Mouse (Mus musculus) hindbrain, embryonic 15.5 days (tissue): Measurements from ENCODE around the gene Uchl4. TPM values are rescaled to one million over a fixed set of nuclear protein-coding genes. Genes with fewer than 3 reads are reported as not detected.

Source experiments
- ATAC-seq: fragments of 200-750 bp; cut with Nextera tagmentation; 2 replicates; pipeline ENCODE4 v1.8.0; 2017; ENCODE audit warnings: low read depth, moderate number of reproducible peaks, moderate TSS enrichment; ENCODE audit not compliant: low FRiP score
- H3K27ac ChIP-seq: fragments of 300-500 bp; sonication (generic); replicated peaks from 2 replicates; pipeline ENCODE4 v1.5.1; 2015; ENCODE audit warnings: mild to moderate bottlenecking, inconsistent platforms
- H3K27me3 ChIP-seq: fragments of 300-500 bp; sonication (generic); 2 replicates; pipeline ENCODE4 v1.6.1; 2015; ENCODE audit warnings: control low read depth, inconsistent platforms
- H3K36me3 ChIP-seq: fragments of 300-500 bp; sonication (generic); 2 replicates; pipeline ENCODE4 v1.6.1; 2015; ENCODE audit warnings: control low read depth, inconsistent platforms
- H3K4me1 ChIP-seq: fragments of 300-500 bp; sonication (generic); replicated peaks from 2 replicates; pipeline ENCODE4 v1.6.1; 2015; ENCODE audit warnings: control low read depth, inconsistent platforms
- H3K4me2 ChIP-seq: fragments of 300-500 bp; sonication (generic); 2 replicates; pipeline ENCODE4 v1.6.1; 2015; ENCODE audit warnings: moderate library complexity, mild to moderate bottlenecking, inconsistent platforms
- H3K4me3 ChIP-seq: fragments of 300-500 bp; sonication (generic); 2 replicates; pipeline ENCODE4 v1.5.1; 2015; ENCODE audit warnings: mild to moderate bottlenecking, inconsistent platforms
- H3K9ac ChIP-seq: fragments of 300-500 bp; sonication (generic); 2 replicates; pipeline ENCODE4 v1.6.1; 2015; ENCODE audit warnings: inconsistent platforms
- H3K9me3 ChIP-seq: fragments of 300-500 bp; sonication (generic); 2 replicates; pipeline ENCODE4 v1.6.1; 2016; ENCODE audit warnings: control low read depth, inconsistent platforms
- WGBS: fragments of 180-500 bp; shearing (Covaris S2); methylation state at CpG from one replicate; pipeline ENCODE4 v1.1.7; 2015; 5-methylcytosine and 5-hydroxymethylcytosine counted together
- polyA plus RNA-seq: library from polyadenylated mRNA; unstranded; fragments of >200 nt; fragmentation: Nextera tagmentation; extraction: Ambion mirVana; gene quantifications from 2 replicates; pipeline ENCODE4 v1.2.1, GENCODE M21; 2015

The Uchl4 gene
- polyA plus RNA-seq, 1 experiment from 2014 or later: 3.2 TPM

DNA sequence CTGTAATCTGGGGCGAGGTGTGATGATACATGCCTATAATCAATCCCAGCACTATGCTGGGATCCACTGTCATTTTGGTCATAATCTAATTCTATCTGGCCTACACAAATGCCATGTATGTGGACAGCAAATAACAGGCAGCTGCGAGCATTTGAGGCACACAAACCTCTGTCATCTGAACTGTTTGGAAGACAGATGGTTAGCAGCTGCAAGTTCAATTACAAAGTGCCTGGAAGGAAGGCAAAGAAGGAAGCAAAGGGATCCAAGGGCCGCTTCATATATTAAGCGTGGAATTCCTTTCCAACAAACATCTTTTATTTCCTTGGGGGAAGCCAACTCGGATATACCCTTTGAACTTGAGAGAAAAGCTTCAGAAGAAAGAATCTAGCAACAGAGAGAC lies 1.3 kb upstream of the Uchl4 start:
- ATAC-seq: no peak; the same call in 1 of the 2 replicates
- WGBS: 38% methylated on average over 5 of the region's 5 CpGs
- Histone ChIP-seq H3K4me1 (peaks cover 23% of the 10 kb centered on the region), H3K4me3 (no peak overlapping the region), H3K27ac (no peak overlapping the region), H3K4me2 (no peak overlapping the region), H3K9me3 (no peaks in the 10 kb centered on the region), H3K36me3 (no peaks in the 10 kb centered on the region), H3K27me3 (no peaks in the 10 kb centered on the region), H3K9ac (no peak overlapping the region)

DNA sequence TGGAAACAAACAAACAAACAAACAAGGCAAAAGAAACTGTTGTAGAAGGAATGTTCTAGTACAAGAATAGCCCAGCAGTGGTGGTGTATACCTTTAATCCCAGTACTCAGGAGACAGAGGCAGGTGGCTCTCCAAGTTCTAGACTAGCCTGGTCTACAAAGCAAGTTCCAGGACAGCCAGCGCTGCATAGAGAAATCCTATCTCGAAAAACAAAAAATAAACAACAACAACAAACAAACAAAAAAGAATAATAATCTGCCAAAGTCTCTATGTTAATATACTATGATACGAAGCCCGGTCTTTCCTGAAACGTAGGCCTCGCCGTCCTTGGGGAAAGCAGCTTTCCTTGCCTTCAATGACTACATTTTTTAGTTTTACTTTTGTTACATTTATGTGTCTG lies 1.1 kb downstream of the Uchl4 start:
- no peaks in the 10 kb centered on the region for H3K9me3 ChIP-seq
- no peak for ATAC-seq
- no peak overlapping the region for H3K4me3 ChIP-seq
- no peak overlapping the region for H3K4me2 ChIP-seq
- no peaks in the 10 kb centered on the region for H3K27me3 ChIP-seq
- over 99% methylated on average over 7 of the region's 7 CpGs for WGBS
- peaks cover 18% of the 10 kb centered on the region for H3K4me1 ChIP-seq
- no peak overlapping the region for H3K27ac ChIP-seq
- H3K9ac ChIP-seq: no peak overlapping the region
- no peaks in the 10 kb centered on the region for H3K36me3 ChIP-seq

DNA sequence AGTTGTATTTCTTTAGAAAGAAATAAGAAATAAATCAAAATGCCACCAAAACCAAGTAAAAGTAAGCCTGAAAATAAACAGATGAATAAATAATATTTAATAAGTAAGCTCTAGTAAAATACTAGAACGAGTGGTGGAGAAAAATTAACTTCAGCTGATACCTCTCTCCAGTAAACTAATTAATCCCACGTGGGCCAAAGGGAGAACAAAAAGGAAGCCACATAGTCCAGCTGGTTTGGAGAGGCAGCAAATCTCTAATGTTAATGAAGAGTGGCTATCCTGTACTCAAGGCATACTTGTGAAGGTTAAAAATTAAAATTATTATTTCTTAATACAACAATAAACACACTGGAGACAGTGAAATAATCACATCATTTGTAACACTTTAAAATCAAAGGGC lies 5.1 kb downstream of the Uchl4 start:
- Histone ChIP-seq H3K27me3 (no peaks in the 10 kb centered on the region), H3K4me2 (no peak overlapping the region), H3K27ac (no peak overlapping the region), H3K36me3 (no peaks in the 10 kb centered on the region), H3K9ac (no peak overlapping the region), H3K4me1 (peaks cover 4% of the 10 kb centered on the region), H3K4me3 (no peak overlapping the region), H3K9me3 (no peaks in the 10 kb centered on the region)
- ATAC-seq: no peak
- 51% methylated on average over 2 of the region's 2 CpGs for WGBS

DNA sequence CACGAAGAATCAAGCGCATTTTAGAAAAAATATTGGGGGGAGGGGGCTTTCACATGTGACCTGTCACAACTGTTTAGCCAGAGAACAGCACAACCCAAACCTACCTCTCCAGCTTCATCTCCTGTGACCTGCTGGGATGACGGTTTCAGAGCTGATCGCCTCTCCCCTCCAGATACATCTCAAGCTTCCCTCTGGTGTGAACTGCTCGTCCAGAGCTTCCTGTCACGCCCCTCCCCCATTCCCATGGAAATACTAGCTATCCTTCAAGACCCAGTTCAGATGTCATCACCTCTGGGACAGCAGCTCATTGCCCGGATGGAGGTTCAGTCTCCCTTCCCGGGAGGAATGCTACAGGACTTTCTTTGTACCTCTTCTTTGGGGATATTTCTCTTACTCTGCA lies 5.7 kb downstream of the Uchl4 start:
- peaks cover 4% of the 10 kb centered on the region for H3K4me1 ChIP-seq
- ATAC-seq: no peak
- H3K27ac ChIP-seq: no peak overlapping the region
- WGBS: 54% methylated on average over 8 of the region's 8 CpGs
- H3K36me3 ChIP-seq: no peaks in the 10 kb centered on the region
- no peak overlapping the region for H3K4me3 ChIP-seq
- H3K27me3 ChIP-seq: no peaks in the 10 kb centered on the region
- no peaks in the 10 kb centered on the region for H3K9me3 ChIP-seq
- H3K4me2 ChIP-seq: no peak overlapping the region
- H3K9ac ChIP-seq: no peak overlapping the region

DNA sequence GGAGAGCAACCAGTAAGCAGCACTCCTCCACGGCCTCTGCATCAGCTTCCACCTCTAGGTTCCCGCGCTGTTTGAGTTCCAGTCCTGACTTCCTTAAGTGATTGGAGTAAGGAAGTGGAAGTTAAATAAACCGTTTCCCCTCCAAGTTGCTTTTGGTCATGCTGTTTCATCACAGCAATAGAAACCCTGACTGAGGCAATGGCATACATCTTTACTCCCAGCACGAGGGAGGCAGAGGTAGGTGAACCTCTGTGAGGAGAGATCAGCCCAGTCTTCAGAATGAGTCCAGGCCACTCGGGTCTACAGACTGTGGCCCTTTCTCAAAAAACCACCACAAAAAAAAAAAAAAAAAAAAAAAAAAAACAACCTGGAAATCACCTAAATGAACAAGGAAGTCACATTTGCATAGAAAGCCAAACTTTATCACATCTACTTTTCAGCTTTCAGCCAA lies 7.4 kb downstream of the Uchl4 start:
- Histone ChIP-seq H3K4me2 (no peak overlapping the region), H3K9ac (no peak overlapping the region), H3K27ac (no peak overlapping the region), H3K9me3 (no peaks in the 10 kb centered on the region), H3K4me1 (peaks cover 4% of the 10 kb centered on the region), H3K4me3 (no peak overlapping the region), H3K36me3 (no peaks in the 10 kb centered on the region; the same call in 1 of the 2 replicates), H3K27me3 (no peaks in the 10 kb centered on the region)
- ATAC-seq: no peak
- WGBS: 74% methylated on average over 6 of the region's 6 CpGs

DNA sequence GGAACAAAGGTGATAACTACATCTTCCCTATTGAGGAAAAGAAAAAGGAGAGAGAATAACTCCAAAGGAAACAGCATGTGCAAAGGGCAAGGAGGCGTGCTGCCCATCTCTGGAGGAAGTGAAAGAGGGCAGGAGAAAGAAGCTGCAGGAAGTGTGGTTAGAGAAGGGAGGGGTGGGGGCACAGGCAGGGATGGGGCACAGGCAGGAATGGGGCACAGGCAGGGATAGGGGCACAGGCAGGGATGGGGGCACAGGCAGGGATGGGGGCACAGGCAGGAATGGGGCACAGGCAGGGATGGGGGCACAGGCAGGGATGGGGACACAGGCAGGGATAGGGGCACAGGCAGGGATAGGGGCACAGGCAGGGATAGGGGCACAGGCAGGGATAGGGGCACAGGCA lies 14.4 kb downstream of the Uchl4 start:
- Histone ChIP-seq H3K27ac (no peak overlapping the region), H3K36me3 (no peaks in the 10 kb centered on the region; the same call in 1 of the 2 replicates), H3K4me1 (peaks cover 26% of the 10 kb centered on the region), H3K9ac (no peak overlapping the region), H3K4me2 (no peak overlapping the region), H3K27me3 (no peaks in the 10 kb centered on the region), H3K4me3 (no peak overlapping the region), H3K9me3 (no peaks in the 10 kb centered on the region)
- 89% methylated on average over 1 of the region's 1 CpGs for WGBS
- no peak for ATAC-seq

DNA sequence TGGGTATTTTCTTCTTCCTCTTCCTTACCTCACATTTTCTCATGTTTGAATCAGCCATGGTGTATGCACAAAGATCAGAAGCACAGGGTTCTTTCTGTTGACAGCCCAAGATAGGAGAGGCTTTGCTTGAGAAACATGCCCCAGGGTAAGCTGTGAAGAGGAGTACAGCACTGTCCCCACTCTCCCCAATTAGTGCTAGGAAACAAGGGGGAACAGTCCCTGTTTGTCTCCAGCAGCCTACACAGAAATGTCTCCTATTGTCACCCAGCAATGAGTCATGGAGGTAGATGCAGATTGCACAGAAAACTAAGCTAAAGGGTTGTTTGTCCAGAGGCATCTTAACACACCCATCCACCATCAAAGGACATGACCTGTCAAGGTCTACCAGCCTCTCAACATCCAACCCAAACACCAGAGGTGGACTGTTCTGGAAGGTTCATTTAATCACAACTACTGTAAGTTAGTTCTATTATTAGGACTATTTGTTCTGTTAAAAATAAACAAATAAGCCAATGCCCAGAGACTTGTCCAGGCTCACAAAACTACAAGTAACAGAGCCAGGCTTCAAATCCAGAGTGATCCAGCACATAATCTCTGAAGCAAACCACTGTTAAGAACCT lies 15.2 kb downstream of the Uchl4 start:
- H3K4me3 ChIP-seq: no peak overlapping the region
- H3K4me1 ChIP-seq: peaks cover 26% of the 10 kb centered on the region
- no peaks in the 10 kb centered on the region for H3K27me3 ChIP-seq
- no peak overlapping the region for H3K4me2 ChIP-seq
- H3K9me3 ChIP-seq: no peaks in the 10 kb centered on the region
- H3K27ac ChIP-seq: no peak overlapping the region
- no peaks in the 10 kb centered on the region; the same call in 1 of the 2 replicates for H3K36me3 ChIP-seq
- ATAC-seq: no peak
- H3K9ac ChIP-seq: no peak overlapping the region

DNA sequence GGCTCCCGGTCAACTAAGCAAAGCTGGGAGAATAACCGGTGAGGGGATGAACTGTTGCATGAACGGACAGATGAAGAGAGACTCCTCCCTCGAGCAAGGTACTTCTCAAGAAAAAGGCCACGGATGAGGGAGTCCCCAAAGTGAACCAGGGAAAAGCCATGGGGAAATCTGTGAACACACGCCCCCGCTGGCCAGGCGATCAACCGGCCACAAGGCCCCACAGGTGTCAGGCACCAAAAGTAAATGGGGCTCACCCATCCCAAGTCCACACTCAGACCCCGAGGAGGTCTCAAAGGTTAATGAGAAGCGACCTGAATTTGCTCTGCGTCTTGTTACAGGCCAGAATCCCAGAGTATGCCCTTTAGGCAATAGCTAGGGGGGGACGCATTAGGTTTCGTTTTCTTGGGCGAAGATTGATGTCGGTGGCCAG lies 17.6 kb downstream of the Uchl4 start:
- Histone ChIP-seq H3K27ac (peak overlapping the region; percentile 91), H3K27me3 (no peaks in the 10 kb centered on the region), H3K4me2 (peak overlapping the region; percentile 86), H3K4me3 (peak overlapping the region; percentile 90), H3K4me1 (peaks cover 26% of the 10 kb centered on the region), H3K9ac (peak overlapping the region; percentile 85), H3K36me3 (no peaks in the 10 kb centered on the region), H3K9me3 (no peaks in the 10 kb centered on the region)
- no peak for ATAC-seq
- WGBS: 0% methylated on average over 16 of the region's 16 CpGs

DNA sequence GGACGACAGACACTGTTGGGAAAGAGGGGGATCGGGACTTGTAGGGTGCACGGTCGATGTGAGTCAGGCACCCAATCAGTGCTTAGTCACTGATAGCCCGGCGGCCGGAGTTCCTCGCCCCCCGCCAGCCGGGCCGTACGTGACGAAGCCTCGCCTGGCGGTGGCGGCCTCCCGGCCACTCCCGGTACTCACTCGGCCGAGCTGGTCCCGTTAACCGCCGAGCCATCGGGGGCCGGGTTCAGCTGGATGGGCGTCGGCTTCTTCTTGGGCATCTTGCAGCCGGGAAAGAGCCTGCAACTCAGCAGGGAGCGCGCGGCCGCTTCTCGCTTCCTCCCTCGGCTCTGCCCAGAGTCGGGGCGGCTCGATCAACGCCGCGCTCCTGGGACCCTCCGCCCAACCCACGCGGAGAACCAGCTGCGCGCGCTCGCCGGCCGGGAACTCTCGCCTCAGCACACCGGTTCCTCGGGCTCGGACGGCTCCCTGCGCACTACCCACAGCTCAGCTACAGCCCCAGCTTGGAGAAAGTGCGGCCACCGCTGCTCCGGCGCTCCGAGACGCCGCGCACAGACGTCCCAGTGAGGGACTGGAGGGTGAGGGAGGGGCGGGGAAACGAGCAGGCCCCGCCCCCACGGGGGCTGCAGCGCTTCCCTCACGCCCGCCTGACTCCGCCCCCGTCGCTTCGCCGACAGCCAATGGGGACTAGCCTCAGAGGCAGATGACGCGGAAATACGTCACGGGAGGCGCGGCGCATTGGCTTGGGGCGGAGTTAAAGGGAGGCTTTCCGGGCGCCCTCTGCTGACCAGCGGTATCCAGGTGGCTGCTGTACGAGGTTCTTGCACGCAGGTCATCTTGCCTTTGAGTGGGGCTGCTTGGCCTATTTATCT lies 18.3 kb downstream of the Uchl4 start, which contains the start of gene Map2k1:
TSS of gene Map2k1 (minus strand) at position 611 of the 884 bp plus-strand sequence.
- peak; percentile 98 for ATAC-seq
- Histone ChIP-seq H3K36me3 (no peaks in the 10 kb centered on the region), H3K9ac (peak within 1 kb of the TSS; percentile 85), H3K9me3 (no peaks in the 10 kb centered on the region), H3K4me3 (peak within 1 kb of the TSS; percentile 90), H3K27ac (peak within 1 kb of the TSS; percentile 91), H3K27me3 (no peaks in the 10 kb centered on the region), H3K4me1 (peaks cover 26% of the 10 kb centered on the region), H3K4me2 (peak within 1 kb of the TSS; percentile 86)
- 0% methylated on average over 87 of the region's 89 CpGs for WGBS

DNA sequence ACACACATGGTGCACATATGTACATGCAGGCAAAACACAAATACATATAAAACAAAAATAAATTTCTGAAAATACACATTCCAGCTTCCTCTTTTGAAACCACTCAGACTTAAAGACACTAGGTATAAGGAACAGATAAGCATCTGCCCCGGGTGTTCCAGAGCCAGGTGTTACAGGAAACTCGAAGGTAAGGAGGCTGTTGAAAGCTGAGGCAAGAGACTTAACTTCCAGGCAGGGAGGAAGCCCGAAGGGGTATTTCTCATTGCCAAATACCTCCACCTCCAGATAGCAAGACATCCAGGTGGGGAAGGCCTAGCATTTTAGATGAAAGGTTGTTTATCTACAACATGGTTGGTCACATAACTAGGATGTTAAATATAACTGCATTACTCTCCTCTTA lies 20.4 kb downstream of the Uchl4 start:
- Histone ChIP-seq H3K9me3 (no peaks in the 10 kb centered on the region), H3K27me3 (no peaks in the 10 kb centered on the region), H3K36me3 (no peaks in the 10 kb centered on the region), H3K27ac (no peak overlapping the region), H3K4me1 (peaks cover 21% of the 10 kb centered on the region), H3K4me2 (no peak overlapping the region), H3K4me3 (no peak overlapping the region), H3K9ac (no peak overlapping the region)
- WGBS: 80% methylated on average over 3 of the region's 3 CpGs
- no peak for ATAC-seq

DNA sequence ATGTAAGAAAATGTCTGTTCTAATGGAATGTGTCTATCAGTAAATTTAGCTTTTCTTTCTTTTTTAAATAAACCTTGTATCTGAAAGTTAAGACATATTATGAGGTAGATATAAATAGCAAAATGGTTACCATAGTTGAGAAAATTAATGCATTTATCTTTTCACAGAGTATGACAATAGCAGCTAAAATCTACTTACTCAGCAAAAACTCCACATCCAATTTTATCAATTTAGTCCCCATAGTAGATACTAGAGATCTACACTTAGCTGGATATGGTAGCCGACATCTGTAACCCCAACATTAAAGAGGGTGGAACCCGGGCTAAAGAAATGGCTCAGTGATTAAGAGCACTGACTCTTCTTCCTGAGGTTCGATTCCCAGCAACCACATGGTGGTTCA lies 21.2 kb downstream of the Uchl4 start:
- H3K9ac ChIP-seq: no peak overlapping the region
- WGBS: 95% methylated on average over 3 of the region's 3 CpGs
- H3K27me3 ChIP-seq: no peaks in the 10 kb centered on the region
- H3K4me3 ChIP-seq: no peak overlapping the region
- no peak for ATAC-seq
- H3K4me1 ChIP-seq: peaks cover 15% of the 10 kb centered on the region
- H3K36me3 ChIP-seq: no peaks in the 10 kb centered on the region
- H3K9me3 ChIP-seq: no peaks in the 10 kb centered on the region
- no peak overlapping the region for H3K4me2 ChIP-seq
- H3K27ac ChIP-seq: no peak overlapping the region

DNA sequence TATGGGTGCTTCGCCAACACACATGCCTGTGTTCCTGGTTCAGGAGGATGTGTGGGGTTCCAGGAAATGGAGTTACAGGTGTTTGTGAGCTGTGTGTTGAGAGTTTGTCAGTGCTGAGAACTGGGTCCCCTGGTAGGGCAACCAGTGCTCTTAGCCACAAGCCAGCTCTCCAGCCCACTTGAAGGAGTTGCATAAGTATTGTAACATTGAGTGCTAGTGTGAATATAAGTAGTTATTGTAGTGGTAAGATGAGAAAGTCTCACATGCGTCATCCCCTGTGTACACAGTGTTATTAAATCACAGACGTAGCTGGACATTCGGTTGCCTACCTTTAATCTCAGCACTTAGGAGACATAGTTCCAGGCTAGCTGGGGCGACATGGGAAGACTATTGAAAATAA lies 24.9 kb downstream of the Uchl4 start:
- Histone ChIP-seq H3K4me1 (no peaks in the 10 kb centered on the region), H3K27me3 (no peaks in the 10 kb centered on the region), H3K36me3 (no peaks in the 10 kb centered on the region), H3K9ac (no peak overlapping the region), H3K27ac (no peak overlapping the region), H3K4me2 (no peak overlapping the region), H3K4me3 (no peak overlapping the region), H3K9me3 (no peaks in the 10 kb centered on the region)
- ATAC-seq: no peak
- WGBS: 95% methylated on average over 5 of the region's 5 CpGs
